Mouse (Mus musculus) stomach, embryonic 16.5 days (tissue): ENCODE measurements at regions not wholly inside any gene's neighbourhood (a gene's known extent, or its start where the extent isn't known, plus 50 kb on each side); places are given as distances from the start of the nearest gene placed in this dataset.

Source experiments
- ATAC-seq: fragments of 200-750 bp; cut with Nextera tagmentation; 2 replicates; pipeline ENCODE4 v1.8.0; 2017; ENCODE audit warnings: moderate number of reproducible peaks, moderate TSS enrichment; ENCODE audit not compliant: insufficient read depth, low FRiP score
- H3K27ac ChIP-seq: fragments of 300-500 bp; sonication (generic); 2 replicates; pipeline ENCODE4 v1.5.1; 2014; ENCODE audit warnings: low read length
- H3K27me3 ChIP-seq: fragments of 300-500 bp; sonication (generic); 2 replicates; pipeline ENCODE4 v1.6.1; 2014; ENCODE audit warnings: low read length, control low read depth, mixed read lengths; ENCODE audit not compliant: control insufficient read depth, insufficient read depth
- H3K36me3 ChIP-seq: fragments of 300-500 bp; sonication (generic); 2 replicates; pipeline ENCODE4 v1.6.1; 2014; ENCODE audit warnings: low read length; ENCODE audit not compliant: control insufficient read depth, insufficient read depth
- H3K4me1 ChIP-seq: fragments of 300-500 bp; sonication (generic); 2 replicates; pipeline ENCODE4 v1.6.1; 2014; ENCODE audit warnings: low read length, control low read depth, mixed read lengths; ENCODE audit not compliant: control insufficient read depth, insufficient read depth
- H3K4me2 ChIP-seq: fragments of 300-500 bp; sonication (generic); 2 replicates; pipeline ENCODE4 v1.6.1; 2014; ENCODE audit warnings: low read depth, low read length, mixed read lengths
- H3K4me3 ChIP-seq: fragments of 300-500 bp; sonication (generic); replicated peaks from 2 replicates; pipeline ENCODE4 v1.5.1; 2014; ENCODE audit warnings: mild to moderate bottlenecking, low read length
- H3K9ac ChIP-seq: fragments of 300-500 bp; sonication (generic); 2 replicates; pipeline ENCODE4 v1.6.1; 2014; ENCODE audit warnings: low read length
- H3K9me3 ChIP-seq: fragments of 300-500 bp; sonication (generic); replicated peaks from 2 replicates; pipeline ENCODE4 v1.6.1; 2016; ENCODE audit warnings: low read length, control low read depth; ENCODE audit not compliant: control insufficient read depth
- WGBS: fragments of 180-500 bp; shearing (Covaris S2); extraction: QIAGEN DNeasy Blood & Tissue Kit; methylation state at CpG from one replicate; pipeline ENCODE4 v1.1.7; 2014; 5-methylcytosine and 5-hydroxymethylcytosine counted together

GRCm38 (mm10) chr17:63003911-63004310 is 122.8 kb upstream of the Efna5 start:
- Histone ChIP-seq H3K9ac (no peak overlapping the region), H3K9me3 (no peaks in the 10 kb centered on the region), H3K36me3 (no peaks in the 10 kb centered on the region), H3K4me2 (no peak overlapping the region), H3K4me1 (0 out of 2 replicates have a peak, but pooled peaks cover 4% of the 10 kb centered on the region), H3K27ac (no peak overlapping the region), H3K27me3 (no peaks in the 10 kb centered on the region), H3K4me3 (no peak overlapping the region)
- WGBS: 83% methylated on average over 5 of the region's 5 CpGs
- ATAC-seq: no peak

- Histone ChIP-seq H3K27ac (no peak overlapping the region), H3K9ac (no peak overlapping the region), H3K9me3 (no peaks in the 10 kb centered on the region), H3K27me3 (no peaks in the 10 kb centered on the region), H3K36me3 (no peaks in the 10 kb centered on the region), H3K4me3 (no peak overlapping the region), H3K4me2 (no peak overlapping the region), H3K4me1 (no peaks in the 10 kb centered on the region)
- no peak for ATAC-seq
- WGBS: 90% methylated on average over 4 of the region's 4 CpGs
Observed at GRCm38 (mm10) chr17:63002729-63003128, 121.6 kb upstream of the Efna5 start.

DNA sequence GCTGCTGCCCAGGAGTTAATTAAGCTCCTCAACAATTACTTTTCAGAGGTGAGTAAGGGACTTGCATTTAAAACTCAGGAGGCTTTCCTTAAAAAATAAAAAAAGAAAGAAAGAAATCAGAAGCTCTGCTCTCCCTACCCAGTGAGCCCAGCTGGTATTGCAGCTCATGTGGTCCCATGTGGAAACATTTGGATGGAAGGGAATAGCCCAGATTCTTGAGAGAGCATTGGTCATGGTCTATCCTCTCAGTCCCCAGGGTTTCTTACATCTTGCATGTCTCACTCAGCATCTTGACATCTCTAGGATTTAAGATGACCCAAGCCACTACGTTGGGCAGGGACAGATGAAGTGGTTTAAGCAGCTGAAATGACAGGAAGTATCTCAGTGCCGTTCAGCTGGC is 120.8 kb upstream of the Efna5 start:
- Histone ChIP-seq H3K27ac (no peak overlapping the region), H3K27me3 (no peaks in the 10 kb centered on the region), H3K4me1 (no peaks in the 10 kb centered on the region), H3K36me3 (no peaks in the 10 kb centered on the region), H3K4me2 (no peak overlapping the region), H3K9ac (no peak overlapping the region), H3K9me3 (no peaks in the 10 kb centered on the region), H3K4me3 (no peak overlapping the region)
- ATAC-seq: no peak
- 50% methylated on average over 2 of the region's 2 CpGs for WGBS

GRCm38 (mm10) chr17:62997691-62998090 is 116.6 kb upstream of the Efna5 start:
- H3K27ac ChIP-seq: no peak overlapping the region
- no peak overlapping the region for H3K4me2 ChIP-seq
- no peak overlapping the region for H3K9ac ChIP-seq
- no peaks in the 10 kb centered on the region for H3K4me1 ChIP-seq
- 55% methylated on average over 5 of the region's 5 CpGs for WGBS
- no peaks in the 10 kb centered on the region for H3K9me3 ChIP-seq
- no peak overlapping the region for H3K4me3 ChIP-seq
- H3K36me3 ChIP-seq: no peaks in the 10 kb centered on the region
- no peak for ATAC-seq
- H3K27me3 ChIP-seq: no peaks in the 10 kb centered on the region

GRCm38 (mm10) chr17:62995316-62995715 is 114.2 kb upstream of the Efna5 start:
- WGBS: 58% methylated on average over 3 of the region's 3 CpGs
- Histone ChIP-seq H3K4me3 (no peak overlapping the region), H3K9ac (no peak overlapping the region), H3K4me1 (no peaks in the 10 kb centered on the region), H3K27me3 (no peaks in the 10 kb centered on the region), H3K9me3 (no peaks in the 10 kb centered on the region), H3K4me2 (no peak overlapping the region), H3K27ac (no peak overlapping the region), H3K36me3 (no peaks in the 10 kb centered on the region)
- no peak for ATAC-seq

DNA sequence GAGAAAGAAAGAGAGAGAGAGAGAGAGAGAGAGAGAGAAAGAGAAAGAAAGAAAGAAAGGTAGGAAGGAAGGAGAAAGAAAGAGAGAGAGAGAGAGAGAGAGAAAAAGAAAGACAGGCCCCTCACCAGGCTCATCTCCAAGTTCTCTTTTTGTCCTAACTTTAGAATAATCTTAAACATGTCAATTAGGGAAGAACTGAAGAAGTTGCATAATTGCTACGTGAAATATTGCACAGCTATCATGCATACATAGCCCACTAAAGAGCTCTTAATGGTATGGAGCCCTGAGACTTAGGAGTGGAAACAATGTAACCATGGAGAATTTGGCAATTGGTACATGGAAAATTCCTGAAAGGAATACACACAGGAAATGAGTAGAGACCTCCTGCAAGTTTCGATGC is 111.9 kb upstream of the Efna5 start:
- H3K9ac ChIP-seq: no peak overlapping the region
- no peaks in the 10 kb centered on the region for H3K9me3 ChIP-seq
- no peak for ATAC-seq
- no peak overlapping the region for H3K4me3 ChIP-seq
- H3K36me3 ChIP-seq: no peaks in the 10 kb centered on the region
- H3K27ac ChIP-seq: no peak overlapping the region
- H3K27me3 ChIP-seq: no peaks in the 10 kb centered on the region
- no peak overlapping the region for H3K4me2 ChIP-seq
- H3K4me1 ChIP-seq: no peaks in the 10 kb centered on the region
- WGBS: 81% methylated on average over 2 of the region's 2 CpGs

DNA sequence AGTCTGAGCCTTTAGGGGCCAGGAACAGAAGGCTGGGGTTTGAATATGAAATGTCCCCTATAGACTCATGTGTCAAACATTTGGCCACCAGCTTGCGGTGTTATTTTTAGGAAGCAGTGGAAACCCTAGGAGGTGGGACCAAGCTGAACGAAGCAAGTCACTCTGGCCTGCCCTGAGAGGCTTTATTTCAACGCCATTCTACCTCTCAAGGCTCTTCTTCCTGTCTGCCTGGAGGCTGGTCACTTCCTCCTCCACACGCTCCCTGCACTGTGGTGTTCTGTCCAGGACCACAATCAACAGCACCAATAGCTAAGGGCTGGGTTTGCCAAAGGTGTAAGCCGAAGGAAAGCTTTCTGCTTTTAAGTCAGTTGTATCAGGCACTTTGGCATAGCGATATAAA is 105.2 kb upstream of the Efna5 start:
- no peak for ATAC-seq
- WGBS: 80% methylated on average over 6 of the region's 6 CpGs

DNA sequence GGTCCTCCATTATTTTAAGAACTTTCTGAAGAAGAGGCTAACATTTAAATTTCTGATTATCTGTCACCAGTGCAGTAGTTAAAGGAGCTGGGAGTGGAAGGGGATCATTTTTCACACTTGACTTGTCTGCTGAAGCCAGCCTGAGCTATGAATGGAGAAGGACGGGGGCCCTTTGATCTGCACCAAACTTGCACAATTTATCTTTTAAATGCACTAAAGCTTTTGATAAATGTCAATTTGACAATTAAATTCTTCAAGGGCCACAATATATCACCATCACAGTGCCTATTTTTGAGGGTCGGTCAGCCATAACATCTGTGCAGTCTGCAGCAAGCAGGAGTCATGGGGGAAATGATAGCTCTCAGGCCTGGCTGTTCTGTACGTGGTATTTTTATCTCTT is 99.2 kb upstream of the Efna5 start:
- ATAC-seq: no peak
- H3K9ac ChIP-seq: no peak overlapping the region
- WGBS: 28% methylated on average over 3 of the region's 3 CpGs
- H3K4me3 ChIP-seq: no peak overlapping the region
- H3K27me3 ChIP-seq: no peaks in the 10 kb centered on the region
- H3K9me3 ChIP-seq: no peaks in the 10 kb centered on the region; the same call in 1 of the 2 replicates
- no peak overlapping the region for H3K4me2 ChIP-seq
- no peaks in the 10 kb centered on the region for H3K4me1 ChIP-seq
- H3K27ac ChIP-seq: no peak overlapping the region
- H3K36me3 ChIP-seq: no peaks in the 10 kb centered on the region

More for the DNA sequence above, 105.2 kb upstream of the Efna5 start:
- no peak overlapping the region for H3K27ac ChIP-seq
- no peak overlapping the region for H3K9ac ChIP-seq
- no peaks in the 10 kb centered on the region for H3K4me1 ChIP-seq
- no peak overlapping the region for H3K4me2 ChIP-seq
- no peak overlapping the region for H3K4me3 ChIP-seq
- no peaks in the 10 kb centered on the region for H3K27me3 ChIP-seq
- H3K36me3 ChIP-seq: no peaks in the 10 kb centered on the region
- H3K9me3 ChIP-seq: no peaks in the 10 kb centered on the region; the same call in 1 of the 2 replicates

GRCm38 (mm10) chr17:62977561-62977960 is 96.4 kb upstream of the Efna5 start:
- Histone ChIP-seq H3K4me1 (no peaks in the 10 kb centered on the region), H3K4me2 (no peak overlapping the region)
- WGBS: 58% methylated on average over 4 of the region's 4 CpGs

DNA sequence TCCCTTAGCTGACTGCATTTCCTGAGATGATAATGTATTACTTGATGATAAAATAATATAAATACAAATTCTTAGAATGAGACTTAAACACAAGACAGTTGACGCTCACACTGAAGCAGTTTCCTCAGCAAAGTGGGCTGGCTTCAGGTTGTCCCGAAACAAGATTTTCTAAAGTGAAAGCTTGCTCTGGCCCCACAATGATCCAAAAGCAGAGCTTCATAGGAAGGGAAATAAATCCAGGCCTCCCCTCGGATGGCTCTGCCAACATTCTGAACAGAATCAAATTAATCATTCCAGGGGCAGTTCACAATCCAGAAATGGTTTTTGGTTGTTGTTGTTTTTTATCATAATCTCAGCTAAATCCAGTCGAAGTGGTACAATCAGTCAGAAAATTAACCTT is 96.0 kb upstream of the Efna5 start:
- no peak for ATAC-seq

More at GRCm38 (mm10) chr17:62977561-62977960, 96.4 kb upstream of the Efna5 start:
- H3K27ac ChIP-seq: no peak overlapping the region
- no peak overlapping the region for H3K4me3 ChIP-seq
- H3K9me3 ChIP-seq: no peaks in the 10 kb centered on the region
- no peaks in the 10 kb centered on the region for H3K27me3 ChIP-seq
- no peaks in the 10 kb centered on the region for H3K36me3 ChIP-seq
- no peak for ATAC-seq
- no peak overlapping the region for H3K9ac ChIP-seq

More for the DNA sequence above, 96.0 kb upstream of the Efna5 start:
- Histone ChIP-seq H3K9ac (no peak overlapping the region), H3K4me2 (no peak overlapping the region), H3K9me3 (no peaks in the 10 kb centered on the region), H3K36me3 (no peaks in the 10 kb centered on the region), H3K4me1 (no peaks in the 10 kb centered on the region), H3K27me3 (no peaks in the 10 kb centered on the region), H3K4me3 (no peak overlapping the region), H3K27ac (no peak overlapping the region)
- WGBS: 54% methylated on average over 4 of the region's 4 CpGs
